Mouse (Mus musculus): ENCODE measurements around the gene Taf8. TPM values are rescaled to one million over a fixed set of nuclear protein-coding genes. Genes with fewer than 3 reads are reported as not detected.
"Not testable (repeated sequence)": the region's sequence is repeated elsewhere in the genome, so short reads cannot be mapped to it uniquely, and the experiment has no call there.

Taf8 gene
- polyA plus RNA-seq, 1 experiment from 2014 or later, result 20.0 TPM

- H3K9me3 ChIP-seq (ENCODE audit: control insufficient read depth, low read length); H3K27me3 ChIP-seq (replicated peaks; ENCODE audit: control insufficient read depth, insufficient read depth, low read length); H3K4me3 ChIP-seq (ENCODE audit: low read length); H3K9ac ChIP-seq (ENCODE audit: low read depth, low read length); H3K4me2 ChIP-seq (ENCODE audit: low read length); H3K36me3 ChIP-seq (ENCODE audit: control insufficient read depth, insufficient read depth, low read length); ATAC-seq; H3K27ac ChIP-seq (ENCODE audit: low read depth, low read length): not testable (repeated sequence)
- H3K4me1 ChIP-seq (ENCODE audit: control insufficient read depth, insufficient read depth, low read depth, low read length), result peaks cover 16% of the 10 kb centered on the region
- 84% methylated on average over 6 of the region's 6 CpGs for WGBS
Measured at GRCm38 (mm10) chr17:47502707-47503045, 584 bp upstream of the Taf8 start.

GRCm38 (mm10) chr17:47501531-47501930 is 561 bp downstream of the Taf8 start:
- Histone ChIP-seq H3K27ac (ENCODE audit: low read depth, low read length) (no peak overlapping the region), H3K9ac (ENCODE audit: low read depth, low read length) (peak overlapping the region; percentile 30; the same call in 1 of the 2 replicates), H3K9me3 (ENCODE audit: control insufficient read depth, low read length) (no peaks in the 10 kb centered on the region), H3K4me2 (ENCODE audit: low read length) (peak overlapping the region; percentile 80), H3K27me3 (replicated peaks; ENCODE audit: control insufficient read depth, insufficient read depth, low read length) (no peaks in the 10 kb centered on the region), H3K36me3 (ENCODE audit: control insufficient read depth, insufficient read depth, low read length) (peaks cover 6% of the 10 kb centered on the region; the same call in 1 of the 2 replicates), H3K4me1 (ENCODE audit: control insufficient read depth, insufficient read depth, low read depth, low read length) (peaks cover 16% of the 10 kb centered on the region), H3K4me3 (ENCODE audit: low read length) (peak overlapping the region; percentile 75)
- 9% methylated on average over 11 of the region's 11 CpGs for WGBS
- 0 out of 2 replicates have a peak, but pooled peaks have one; percentile 1 for ATAC-seq

GRCm38 (mm10) chr17:47494132-47494531 is 8.0 kb downstream of the Taf8 start:
- no peak overlapping the region for H3K4me3 ChIP-seq (ENCODE audit: low read length)
- no peaks in the 10 kb centered on the region for H3K9me3 ChIP-seq (ENCODE audit: control insufficient read depth, low read length)
- no peak overlapping the region for H3K27ac ChIP-seq (ENCODE audit: low read depth, low read length)
- H3K27me3 ChIP-seq (replicated peaks; ENCODE audit: control insufficient read depth, insufficient read depth, low read length), result no peaks in the 10 kb centered on the region
- H3K4me1 ChIP-seq (ENCODE audit: control insufficient read depth, insufficient read depth, low read depth, low read length), result no peaks in the 10 kb centered on the region
- no peak for ATAC-seq
- H3K4me2 ChIP-seq (ENCODE audit: low read length), result no peak overlapping the region
- H3K36me3 ChIP-seq (ENCODE audit: control insufficient read depth, insufficient read depth, low read length), result peaks cover 32% of the 10 kb centered on the region
- no peak overlapping the region for H3K9ac ChIP-seq (ENCODE audit: low read depth, low read length)
- WGBS, result 89% methylated on average over 11 of the region's 11 CpGs

DNA sequence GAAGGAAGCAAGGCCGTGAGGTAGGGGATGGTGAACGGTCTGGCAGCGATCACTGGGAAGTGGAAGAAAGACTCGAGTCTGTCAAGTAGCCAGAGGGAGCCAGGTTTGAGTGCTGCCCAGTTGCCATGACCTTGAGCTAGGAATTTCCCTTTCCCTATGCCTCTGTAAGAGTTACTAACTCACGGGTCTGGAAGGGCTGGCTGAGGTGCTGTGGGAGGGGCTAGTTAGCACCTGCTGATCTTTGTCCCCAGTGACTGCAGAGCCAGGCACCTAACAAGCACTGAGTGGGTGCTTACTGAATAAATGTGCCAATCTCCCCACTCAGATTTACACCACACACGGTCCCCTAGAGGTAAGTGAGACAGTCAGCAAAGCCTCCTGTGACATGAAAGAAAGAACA is 8.4 kb downstream of the Taf8 start:
- H3K4me2 ChIP-seq (ENCODE audit: low read length), result no peak overlapping the region
- no peaks in the 10 kb centered on the region for H3K9me3 ChIP-seq (ENCODE audit: control insufficient read depth, low read length)
- peaks cover 37% of the 10 kb centered on the region for H3K36me3 ChIP-seq (ENCODE audit: control insufficient read depth, insufficient read depth, low read length)
- no peaks in the 10 kb centered on the region for H3K27me3 ChIP-seq (replicated peaks; ENCODE audit: control insufficient read depth, insufficient read depth, low read length)
- no peak overlapping the region for H3K9ac ChIP-seq (ENCODE audit: low read depth, low read length)
- ATAC-seq, result no peak
- H3K27ac ChIP-seq (ENCODE audit: low read depth, low read length), result no peak overlapping the region
- no peaks in the 10 kb centered on the region for H3K4me1 ChIP-seq (ENCODE audit: control insufficient read depth, insufficient read depth, low read depth, low read length)
- H3K4me3 ChIP-seq (ENCODE audit: low read length), result no peak overlapping the region
- 88% methylated on average over 6 of the region's 6 CpGs for WGBS

DNA sequence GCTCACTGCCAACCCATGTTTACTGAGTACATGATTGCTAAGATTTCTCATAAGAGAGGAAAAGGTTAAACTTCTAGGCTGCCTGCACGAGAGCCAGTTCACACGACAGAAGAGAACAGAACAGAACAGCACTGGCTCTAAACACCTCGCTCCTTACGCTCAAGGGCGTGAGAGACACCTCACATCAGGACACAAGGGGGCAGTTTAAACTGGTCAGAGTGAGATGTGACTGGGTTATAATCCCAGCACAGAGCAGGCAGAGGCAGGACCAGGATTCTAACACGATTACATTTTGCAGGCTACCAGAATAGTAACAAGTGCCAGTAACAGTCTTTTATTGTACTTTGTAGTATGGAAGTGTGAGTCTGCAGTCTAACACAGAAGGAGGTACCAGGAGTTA is 9.4 kb downstream of the Taf8 start:
- no peaks in the 10 kb centered on the region for H3K4me1 ChIP-seq (ENCODE audit: control insufficient read depth, insufficient read depth, low read depth, low read length)
- H3K27me3 ChIP-seq (replicated peaks; ENCODE audit: control insufficient read depth, insufficient read depth, low read length), result no peaks in the 10 kb centered on the region
- no peak overlapping the region for H3K4me2 ChIP-seq (ENCODE audit: low read length)
- no peak for ATAC-seq
- H3K9me3 ChIP-seq (ENCODE audit: control insufficient read depth, low read length), result no peaks in the 10 kb centered on the region
- no peak overlapping the region for H3K9ac ChIP-seq (ENCODE audit: low read depth, low read length)
- WGBS, result 88% methylated on average over 6 of the region's 6 CpGs
- no peak overlapping the region for H3K4me3 ChIP-seq (ENCODE audit: low read length)
- no peak overlapping the region for H3K27ac ChIP-seq (ENCODE audit: low read depth, low read length)
- H3K36me3 ChIP-seq (ENCODE audit: control insufficient read depth, insufficient read depth, low read length), result peaks cover 35% of the 10 kb centered on the region

- peaks cover 27% of the 10 kb centered on the region for H3K36me3 ChIP-seq (ENCODE audit: control insufficient read depth, insufficient read depth, low read length)
- no peaks in the 10 kb centered on the region for H3K9me3 ChIP-seq (ENCODE audit: control insufficient read depth, low read length)
- no peak overlapping the region for H3K9ac ChIP-seq (ENCODE audit: low read depth, low read length)
- H3K27me3 ChIP-seq (replicated peaks; ENCODE audit: control insufficient read depth, insufficient read depth, low read length), result no peaks in the 10 kb centered on the region
- ATAC-seq, result no peak
- H3K27ac ChIP-seq (ENCODE audit: low read depth, low read length), result no peak overlapping the region
- 82% methylated on average over 9 of the region's 9 CpGs for WGBS
- no peak overlapping the region for H3K4me2 ChIP-seq (ENCODE audit: low read length)
- no peak overlapping the region for H3K4me3 ChIP-seq (ENCODE audit: low read length)
- no peaks in the 10 kb centered on the region for H3K4me1 ChIP-seq (ENCODE audit: control insufficient read depth, insufficient read depth, low read depth, low read length)
Measured at GRCm38 (mm10) chr17:47490791-47491190, 11.3 kb downstream of the Taf8 start.

GRCm38 (mm10) chr17:47485791-47486190 is 16.3 kb downstream of the Taf8 start:
- WGBS, result 69% methylated on average over 3 of the region's 3 CpGs
- Histone ChIP-seq H3K9me3 (ENCODE audit: control insufficient read depth, low read length) (no peaks in the 10 kb centered on the region), H3K4me2 (ENCODE audit: low read length) (no peak overlapping the region), H3K36me3 (ENCODE audit: control insufficient read depth, insufficient read depth, low read length) (peaks cover 12% of the 10 kb centered on the region), H3K27ac (ENCODE audit: low read depth, low read length) (no peak overlapping the region), H3K4me3 (ENCODE audit: low read length) (no peak overlapping the region), H3K9ac (ENCODE audit: low read depth, low read length) (no peak overlapping the region), H3K4me1 (ENCODE audit: control insufficient read depth, insufficient read depth, low read depth, low read length) (no peaks in the 10 kb centered on the region), H3K27me3 (replicated peaks; ENCODE audit: control insufficient read depth, insufficient read depth, low read length) (no peaks in the 10 kb centered on the region)
- no peak; the same call in 1 of the 2 replicates for ATAC-seq

DNA sequence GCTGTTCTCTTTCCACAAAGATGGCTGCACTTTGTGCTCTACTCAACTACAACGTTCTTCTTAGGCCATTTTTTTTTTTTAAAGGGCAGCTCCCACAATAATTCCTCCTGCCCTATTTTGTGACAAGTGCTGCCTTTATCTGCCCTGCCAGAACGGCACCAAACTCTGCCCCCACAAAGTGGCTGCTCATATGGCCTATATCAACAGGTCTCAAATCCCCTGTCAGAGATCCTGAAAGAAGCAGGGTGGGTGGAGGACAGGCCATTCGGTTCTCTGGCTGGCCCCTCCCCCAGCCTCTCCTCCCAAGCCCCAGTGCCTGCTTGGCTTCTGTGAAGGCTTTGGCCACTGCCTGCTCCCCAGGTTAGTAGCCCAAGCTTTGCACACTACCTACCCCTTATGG is 17.1 kb downstream of the Taf8 start:
- WGBS, result 10% methylated on average over 3 of the region's 3 CpGs
- Histone ChIP-seq H3K4me1 (ENCODE audit: control insufficient read depth, insufficient read depth, low read depth, low read length) (no peaks in the 10 kb centered on the region), H3K27ac (ENCODE audit: low read depth, low read length) (no peak overlapping the region)

GRCm38 (mm10) chr17:47484241-47484921 is 17.7 kb downstream of the Taf8 start:
- Histone ChIP-seq H3K4me1 (ENCODE audit: control insufficient read depth, insufficient read depth, low read depth, low read length) (no peaks in the 10 kb centered on the region), H3K4me3 (ENCODE audit: low read length) (no peak overlapping the region), H3K9me3 (ENCODE audit: control insufficient read depth, low read length) (no peaks in the 10 kb centered on the region), H3K36me3 (ENCODE audit: control insufficient read depth, insufficient read depth, low read length) (peaks cover 6% of the 10 kb centered on the region; the same call in 1 of the 2 replicates), H3K27ac (ENCODE audit: low read depth, low read length) (no peak overlapping the region), H3K9ac (ENCODE audit: low read depth, low read length) (no peak overlapping the region), H3K4me2 (ENCODE audit: low read length) (no peak overlapping the region), H3K27me3 (replicated peaks; ENCODE audit: control insufficient read depth, insufficient read depth, low read length) (no peaks in the 10 kb centered on the region)
- peak; percentile 35; the same call in 1 of the 2 replicates for ATAC-seq
- 8% methylated on average over 1 of the region's 1 CpGs for WGBS

More for the DNA sequence above, 17.1 kb downstream of the Taf8 start:
- no peaks in the 10 kb centered on the region for H3K9me3 ChIP-seq (ENCODE audit: control insufficient read depth, low read length)
- no peak overlapping the region for H3K4me3 ChIP-seq (ENCODE audit: low read length)
- H3K9ac ChIP-seq (ENCODE audit: low read depth, low read length), result no peak overlapping the region
- no peak overlapping the region for H3K4me2 ChIP-seq (ENCODE audit: low read length)
- peaks cover 12% of the 10 kb centered on the region for H3K36me3 ChIP-seq (ENCODE audit: control insufficient read depth, insufficient read depth, low read length)
- ATAC-seq, result no peak
- H3K27me3 ChIP-seq (replicated peaks; ENCODE audit: control insufficient read depth, insufficient read depth, low read length), result no peaks in the 10 kb centered on the region
